Comparison of ENCODE assay signal across 30 mouse cellular contexts in the genomic region with DNA sequence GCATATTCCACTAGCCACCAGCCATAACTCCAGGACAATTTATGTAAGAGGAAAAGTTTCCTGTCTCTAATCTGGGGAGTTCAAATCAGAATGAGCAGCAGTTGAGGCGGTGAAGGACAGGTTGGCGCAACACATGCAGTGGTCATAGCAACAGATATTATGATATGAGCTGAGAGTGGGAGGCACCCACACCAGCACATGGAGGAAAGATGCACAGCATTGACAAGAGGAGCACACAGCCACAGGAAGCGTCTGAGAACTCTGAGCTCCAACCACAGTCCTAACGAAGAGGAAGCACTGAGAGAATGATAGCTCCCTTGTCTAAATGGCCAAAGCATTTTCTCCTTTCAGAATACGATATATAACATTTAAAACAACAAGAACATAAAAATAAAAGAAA.
DNase-seq lines count a peak whose midpoint lies in the region; ATAC-seq and TF ChIP-seq lines count a peak whose summit lies in the region.
"Had no signal": no experiment of that assay in that cellular context is flagged by ENCODE, and none has a peak within 500 bp of the region (broad histone marks: within the 10 kb centered on the region; RNA-seq: fewer than 3 reads in every experiment).

No protein-coding gene starts in this region.

- no peaks in the 10 kb centered on the region for H3K27me3 ChIP-seq in liver, postnatal 0 days (ENCODE audit: insufficient read depth, low read length)
- no peaks in the 10 kb centered on the region for H3K27me3 ChIP-seq in megakaryocyte, embryonic 14.5 days (replicated peaks)
- H3K27me3 ChIP-seq: CH12.LX; embryonic facial prominence, embryonic 15.5 days; forebrain, embryonic 12.5 days; neural tube, embryonic 13.5 days; Patski had no signal

- intact Hi-C loops in gastrocnemius, adult 2 months (cut with DNase I): no loop called here

- no peak for TF ChIP-seq EP300 in liver, postnatal 0 days (IDR thresholded peaks at IDR 0.05; ENCODE audit: low read depth)

- no peak overlapping the region for H3K4me2 ChIP-seq in liver, postnatal 0 days (ENCODE audit: low read depth, low read length)
- H3K4me2 ChIP-seq: embryonic facial prominence, embryonic 15.5 days; forebrain, embryonic 12.5 days; hindbrain, embryonic 14.5 days; midbrain, embryonic 12.5 days; neural tube, embryonic 13.5 days had no signal

- TF ChIP-seq CTCF in liver, postnatal 0 days (IDR thresholded peaks at IDR 0.05; ENCODE audit: low read depth): no peak
- no peak for TF ChIP-seq CTCF in gastrocnemius, adult 2 months (IDR thresholded peaks at IDR 0.05)

- H3K9me3 ChIP-seq in liver, postnatal 0 days (ENCODE audit: low read length): no peaks in the 10 kb centered on the region
- H3K9me3 ChIP-seq in megakaryocyte, embryonic 14.5 days: no peaks in the 10 kb centered on the region
- H3K9me3 ChIP-seq: embryonic facial prominence, embryonic 10.5 days; embryonic facial prominence, embryonic 15.5 days; forebrain, embryonic 12.5 days; midbrain, embryonic 12.5 days; neural tube, embryonic 13.5 days had no signal

- WGBS in liver, postnatal 0 days (ENCODE audit: insufficient replicate concordance): 32% methylated on average over 5 of the region's 5 CpGs

- H3K27ac ChIP-seq in liver, postnatal 0 days (ENCODE audit: low read depth): no peak overlapping the region
- H3K27ac ChIP-seq in gastrocnemius, adult 2 months: no peak overlapping the region
- H3K27ac ChIP-seq: embryonic facial prominence, embryonic 10.5 days; embryonic facial prominence, embryonic 15.5 days; forebrain, embryonic 12.5 days; hindbrain, embryonic 14.5 days; midbrain, embryonic 12.5 days; neural tube, embryonic 13.5 days had no signal

- H3K36me3 ChIP-seq in liver, postnatal 0 days (replicated peaks; ENCODE audit: insufficient read depth, low read length): no peaks in the 10 kb centered on the region
- no peaks in the 10 kb centered on the region for H3K36me3 ChIP-seq in megakaryocyte, embryonic 14.5 days (replicated peaks; ENCODE audit: low read length)
- H3K36me3 ChIP-seq: embryonic facial prominence, embryonic 10.5 days; embryonic facial prominence, embryonic 15.5 days; forebrain, embryonic 12.5 days; midbrain, embryonic 12.5 days; neural tube, embryonic 13.5 days had no signal

- H3K4me1 ChIP-seq in liver, postnatal 0 days (ENCODE audit: insufficient read depth): no peaks in the 10 kb centered on the region
- peaks cover 21% of the 10 kb centered on the region for H3K4me1 ChIP-seq in megakaryocyte, embryonic 14.5 days
- H3K4me1 ChIP-seq: embryonic facial prominence, embryonic 10.5 days; embryonic facial prominence, embryonic 15.5 days; neural tube, embryonic 13.5 days had no signal

- no peak overlapping the region for H3K9ac ChIP-seq in liver, postnatal 0 days (replicated peaks)
- H3K9ac ChIP-seq: embryonic facial prominence, embryonic 15.5 days; forebrain, embryonic 12.5 days; forebrain, postnatal 0 days; hindbrain, embryonic 14.5 days; midbrain, embryonic 12.5 days; neural tube, embryonic 13.5 days had no signal

- no peak overlapping the region for H3K4me3 ChIP-seq in liver, postnatal 0 days (ENCODE audit: low read depth, low read length)
- peak overlapping the region; percentile 82 for H3K4me3 ChIP-seq in megakaryocyte, embryonic 14.5 days (replicated peaks)
- no peak overlapping the region for H3K4me3 ChIP-seq in gastrocnemius, adult 2 months
- H3K4me3 ChIP-seq: embryonic facial prominence, embryonic 10.5 days; embryonic facial prominence, embryonic 15.5 days; forebrain, embryonic 12.5 days; midbrain, embryonic 12.5 days; neural tube, embryonic 13.5 days had no signal

- ATAC-seq in liver, postnatal 0 days: no peak
- ATAC-seq in hematopoietic stem cell, adult 5-6 weeks (replicated peaks in 1 of 2; ENCODE audit: insufficient read depth in 1 of 2, low FRiP score in 2 of 2, low TSS enrichment in 1 of 2, low read depth in 1 of 2, poor library complexity in 2 of 2, severe bottlenecking in 2 of 2): peak; percentile 100
- ATAC-seq: forebrain, postnatal 0 days; Patski had no signal

- DNase-seq in liver (peak; percentile 7), MEL-GATA-1-ER (ENCODE audit: extremely low read depth, low read depth) (peak; percentile 14)
- DNase-seq in liver, postnatal 0 days: no peak
- no peak for DNase-seq in cerebellum, postnatal 4 days (ENCODE audit: low spot score in 2 of 2)
- no peak for DNase-seq in heart, postnatal 4 days
- no peak for DNase-seq in gastrocnemius, adult 2 months
- DNase-seq: adrenal gland, postnatal 10 days; cerebellum, adult 11 months; cerebellum, adult 9-10 months; cerebellum, postnatal 36 days; forebrain, postnatal 0 days; gastrocnemius, postnatal 10 days; heart, postnatal 14 days; kidney, adult 18-20 months; kidney, postnatal 36 days; layer of hippocampus, postnatal 36 days; left cerebral cortex, postnatal 4 days; lung, postnatal 36 days; right cerebral cortex, postnatal 25 days; thymus, postnatal 36 days had no signal

Comparison
In these comparisons a context has a peak if more than half of its experiments do, and no peak if none do; other contexts are left out.
1. DNase-seq: peak in liver (single experiment) and MEL-GATA-1-ER (single experiment); none in liver, postnatal 0 days (single experiment), cerebellum, postnatal 4 days (0 of 2), heart, postnatal 4 days (single experiment) and gastrocnemius, adult 2 months (single experiment).